Mouse (Mus musculus): Measurements from ENCODE around the gene Med12l. TPM values are rescaled to one million over a fixed set of nuclear protein-coding genes. Genes with fewer than 3 reads are reported as not detected.
A peak's percentile ranks its signal among the peaks of the same experiment; 100 is the strongest.

Gene Med12l
- polyA plus RNA-seq, 1 experiment from 2014 or later, result 3.9 TPM

DNA sequence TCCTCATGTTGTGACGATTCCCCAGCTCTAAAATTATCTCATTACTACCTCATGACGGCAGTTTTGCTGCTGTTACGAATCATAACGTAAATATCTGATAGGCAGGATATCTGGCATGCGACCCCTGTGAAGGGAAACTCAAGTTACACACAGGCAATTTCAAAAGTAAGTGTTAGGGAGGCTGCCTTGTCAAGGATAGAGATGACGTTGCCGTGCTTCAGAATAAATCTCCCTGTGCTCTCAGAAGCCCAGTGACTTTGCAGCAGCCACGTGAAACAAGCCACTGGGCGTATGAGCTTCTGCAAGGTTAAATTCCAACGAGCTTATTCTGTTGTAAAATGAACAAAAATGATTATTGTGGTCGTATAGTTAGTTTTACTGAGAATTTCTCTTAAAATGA lies 73.0 kb downstream of the Med12l start:
- Histone ChIP-seq H3K27me3 (replicated peaks; ENCODE audit: control insufficient read depth, insufficient read depth, low read length) (no peaks in the 10 kb centered on the region), H3K4me3 (ENCODE audit: low read length) (no peak overlapping the region), H3K4me1 (ENCODE audit: control insufficient read depth, insufficient read depth, low read depth, low read length) (no peaks in the 10 kb centered on the region), H3K9me3 (ENCODE audit: control insufficient read depth, low read length) (no peaks in the 10 kb centered on the region), H3K9ac (ENCODE audit: low read depth, low read length) (no peak overlapping the region), H3K27ac (ENCODE audit: low read depth, low read length) (no peak overlapping the region), H3K36me3 (ENCODE audit: control insufficient read depth, insufficient read depth, low read length) (no peaks in the 10 kb centered on the region), H3K4me2 (ENCODE audit: low read length) (no peak overlapping the region)
- 83% methylated on average over 11 of the region's 11 CpGs for WGBS
- no peak for ATAC-seq

DNA sequence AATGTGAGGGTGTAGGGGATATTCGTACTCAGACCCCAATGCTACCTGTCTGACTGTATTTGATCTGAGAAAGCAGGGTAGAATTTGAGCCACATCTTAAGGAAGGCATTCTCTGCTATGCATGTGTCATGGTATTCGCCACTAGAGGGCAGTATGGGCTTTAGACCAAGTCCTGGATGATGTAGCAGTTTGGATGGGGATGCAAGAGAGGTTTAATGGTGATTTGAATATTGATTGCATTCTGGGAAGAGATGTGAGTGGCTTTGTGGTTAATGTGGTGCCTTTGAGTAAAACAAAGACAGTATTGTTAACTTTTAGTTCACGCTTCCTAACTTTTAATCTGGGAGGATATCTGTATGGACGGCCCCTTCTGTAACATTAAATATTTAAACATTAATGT lies 73.7 kb downstream of the Med12l start:
- ATAC-seq, result no peak

DNA sequence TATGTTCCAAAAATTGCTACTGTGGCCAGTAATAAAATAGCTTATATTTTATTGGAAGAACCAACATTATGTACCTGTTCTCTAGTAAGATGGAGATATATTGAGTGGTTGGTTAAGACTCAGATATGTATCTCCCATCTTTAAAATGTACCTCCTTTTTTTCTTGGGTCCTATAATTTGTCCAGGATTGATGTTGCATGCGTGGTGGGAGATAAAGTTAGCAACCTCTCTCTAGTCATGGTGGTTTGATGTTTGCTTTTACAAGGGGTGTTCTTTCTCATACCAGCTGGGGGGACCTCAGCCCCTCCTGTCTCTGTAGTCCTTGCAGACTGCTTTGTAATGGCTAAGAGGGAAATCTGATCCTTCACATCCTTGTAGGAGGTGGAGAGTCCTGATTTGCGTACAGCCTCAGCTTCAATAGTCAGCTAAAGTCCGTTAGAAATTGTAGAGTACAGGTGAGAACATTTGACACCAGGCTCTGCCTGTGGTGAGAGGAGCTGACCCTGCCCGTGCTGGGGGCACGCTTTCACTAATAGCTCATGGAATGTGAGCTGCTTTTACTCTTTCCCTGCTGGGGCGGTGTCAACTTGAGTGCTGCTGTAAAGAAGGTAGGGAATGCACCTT lies 74.8 kb downstream of the Med12l start:
- 28% methylated on average over 6 of the region's 6 CpGs for WGBS

More for the DNA sequence above, 73.7 kb downstream of the Med12l start:
- no peak overlapping the region for H3K27ac ChIP-seq (ENCODE audit: low read depth, low read length)
- H3K9me3 ChIP-seq (ENCODE audit: control insufficient read depth, low read length), result no peaks in the 10 kb centered on the region
- H3K4me1 ChIP-seq (ENCODE audit: control insufficient read depth, insufficient read depth, low read depth, low read length), result no peaks in the 10 kb centered on the region
- no peaks in the 10 kb centered on the region for H3K27me3 ChIP-seq (replicated peaks; ENCODE audit: control insufficient read depth, insufficient read depth, low read length)
- H3K9ac ChIP-seq (ENCODE audit: low read depth, low read length), result no peak overlapping the region
- WGBS, result 29% methylated on average over 4 of the region's 4 CpGs
- 0 out of 2 replicates have a peak, but pooled peaks cover 3% of the 10 kb centered on the region for H3K36me3 ChIP-seq (ENCODE audit: control insufficient read depth, insufficient read depth, low read length)
- H3K4me3 ChIP-seq (ENCODE audit: low read length), result no peak overlapping the region
- no peak overlapping the region for H3K4me2 ChIP-seq (ENCODE audit: low read length)

DNA sequence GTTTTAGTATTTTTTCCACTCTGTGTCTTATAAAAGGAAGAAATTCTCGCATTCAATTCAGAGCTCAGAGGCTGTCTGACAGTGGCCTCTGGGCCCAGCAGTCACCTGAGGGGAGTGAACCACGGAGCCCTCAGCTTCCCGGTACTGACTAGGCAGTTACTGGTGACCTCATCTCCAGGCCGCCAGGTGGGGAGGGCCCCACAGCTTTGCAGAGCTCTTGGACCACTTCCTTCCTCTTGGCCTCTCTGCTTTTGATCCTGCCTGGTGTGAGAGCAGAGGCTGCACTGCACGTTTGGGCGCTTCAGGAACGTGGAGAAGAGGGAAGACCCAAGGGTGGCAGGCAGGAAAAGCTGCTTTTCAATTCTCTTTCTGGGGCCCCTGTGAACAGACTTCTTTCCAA lies 75.3 kb downstream of the Med12l start:
- WGBS, result 31% methylated on average over 7 of the region's 7 CpGs
- Histone ChIP-seq H3K27ac (ENCODE audit: low read depth, low read length) (no peak overlapping the region), H3K4me1 (ENCODE audit: control insufficient read depth, insufficient read depth, low read depth, low read length) (no peaks in the 10 kb centered on the region), H3K4me2 (ENCODE audit: low read length) (no peak overlapping the region), H3K36me3 (ENCODE audit: control insufficient read depth, insufficient read depth, low read length) (0 out of 2 replicates have a peak, but pooled peaks cover 3% of the 10 kb centered on the region), H3K9me3 (ENCODE audit: control insufficient read depth, low read length) (no peaks in the 10 kb centered on the region), H3K27me3 (replicated peaks; ENCODE audit: control insufficient read depth, insufficient read depth, low read length) (no peaks in the 10 kb centered on the region), H3K4me3 (ENCODE audit: low read length) (no peak overlapping the region), H3K9ac (ENCODE audit: low read depth, low read length) (no peak overlapping the region)
- peak; percentile 57; the same call in 1 of the 2 replicates for ATAC-seq

More for the DNA sequence above, 74.8 kb downstream of the Med12l start:
- Histone ChIP-seq H3K4me2 (ENCODE audit: low read length) (no peak overlapping the region), H3K9ac (ENCODE audit: low read depth, low read length) (no peak overlapping the region), H3K9me3 (ENCODE audit: control insufficient read depth, low read length) (no peaks in the 10 kb centered on the region), H3K4me1 (ENCODE audit: control insufficient read depth, insufficient read depth, low read depth, low read length) (no peaks in the 10 kb centered on the region), H3K27me3 (replicated peaks; ENCODE audit: control insufficient read depth, insufficient read depth, low read length) (no peaks in the 10 kb centered on the region), H3K4me3 (ENCODE audit: low read length) (no peak overlapping the region), H3K36me3 (ENCODE audit: control insufficient read depth, insufficient read depth, low read length) (0 out of 2 replicates have a peak, but pooled peaks cover 3% of the 10 kb centered on the region), H3K27ac (ENCODE audit: low read depth, low read length) (no peak overlapping the region)
- 0 out of 2 replicates have a peak, but pooled peaks have one; percentile 14 for ATAC-seq

DNA sequence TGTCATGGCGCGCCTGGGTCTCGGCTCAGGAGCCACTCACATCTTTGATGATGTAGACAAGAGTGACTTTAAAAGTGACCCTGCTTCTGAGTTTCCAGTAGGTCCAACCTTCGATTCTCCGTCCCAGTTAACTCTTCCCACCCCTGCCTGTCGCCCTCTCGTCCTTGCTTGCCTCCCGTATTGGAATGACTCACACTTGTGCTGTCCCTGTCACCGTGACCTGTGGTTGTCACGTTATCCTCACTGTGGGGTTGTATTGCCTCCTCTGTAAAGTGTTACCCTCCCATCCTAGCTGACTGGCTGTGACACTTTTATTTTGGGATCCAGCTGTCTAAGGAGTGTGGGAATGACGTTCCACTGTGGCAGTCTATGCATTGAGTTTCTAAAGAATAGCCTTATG lies 87.1 kb downstream of the Med12l start:
- WGBS, result 79% methylated on average over 11 of the region's 11 CpGs
- Histone ChIP-seq H3K27me3 (replicated peaks; ENCODE audit: control insufficient read depth, insufficient read depth, low read length) (no peaks in the 10 kb centered on the region), H3K27ac (ENCODE audit: low read depth, low read length) (no peak overlapping the region), H3K9ac (ENCODE audit: low read depth, low read length) (no peak overlapping the region), H3K4me1 (ENCODE audit: control insufficient read depth, insufficient read depth, low read depth, low read length) (no peaks in the 10 kb centered on the region), H3K4me2 (ENCODE audit: low read length) (no peak overlapping the region), H3K4me3 (ENCODE audit: low read length) (no peak overlapping the region), H3K36me3 (ENCODE audit: control insufficient read depth, insufficient read depth, low read length) (no peaks in the 10 kb centered on the region), H3K9me3 (ENCODE audit: control insufficient read depth, low read length) (no peaks in the 10 kb centered on the region)
- ATAC-seq, result no peak

DNA sequence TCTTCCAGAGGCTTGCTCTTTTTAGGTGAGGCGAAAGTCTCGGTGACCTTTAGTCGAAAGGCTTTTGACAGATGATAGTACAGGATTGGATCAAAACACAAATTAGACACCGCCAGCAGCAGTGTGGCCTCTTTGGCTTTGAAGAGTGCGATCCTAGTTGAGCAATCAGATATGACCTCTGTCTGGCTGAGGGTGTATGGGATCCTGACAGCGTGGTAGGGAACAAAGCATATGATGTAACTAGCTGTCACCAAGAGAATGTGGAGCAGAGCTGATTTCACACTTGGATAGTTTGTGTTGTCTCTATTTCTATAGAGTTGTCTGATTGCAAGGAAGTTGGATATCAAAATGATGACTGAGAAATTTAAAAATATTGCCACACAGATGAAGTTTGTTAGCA lies 91.8 kb downstream of the Med12l start:
- no peak for ATAC-seq
- 62% methylated on average over 6 of the region's 6 CpGs for WGBS
- H3K36me3 ChIP-seq (ENCODE audit: control insufficient read depth, insufficient read depth, low read length), result no peaks in the 10 kb centered on the region
- H3K4me2 ChIP-seq (ENCODE audit: low read length), result no peak overlapping the region
- no peak overlapping the region for H3K27ac ChIP-seq (ENCODE audit: low read depth, low read length)
- H3K9ac ChIP-seq (ENCODE audit: low read depth, low read length), result no peak overlapping the region
- H3K9me3 ChIP-seq (ENCODE audit: control insufficient read depth, low read length), result no peaks in the 10 kb centered on the region
- H3K4me3 ChIP-seq (ENCODE audit: low read length), result no peak overlapping the region
- H3K27me3 ChIP-seq (replicated peaks; ENCODE audit: control insufficient read depth, insufficient read depth, low read length), result no peaks in the 10 kb centered on the region
- no peaks in the 10 kb centered on the region for H3K4me1 ChIP-seq (ENCODE audit: control insufficient read depth, insufficient read depth, low read depth, low read length)

DNA sequence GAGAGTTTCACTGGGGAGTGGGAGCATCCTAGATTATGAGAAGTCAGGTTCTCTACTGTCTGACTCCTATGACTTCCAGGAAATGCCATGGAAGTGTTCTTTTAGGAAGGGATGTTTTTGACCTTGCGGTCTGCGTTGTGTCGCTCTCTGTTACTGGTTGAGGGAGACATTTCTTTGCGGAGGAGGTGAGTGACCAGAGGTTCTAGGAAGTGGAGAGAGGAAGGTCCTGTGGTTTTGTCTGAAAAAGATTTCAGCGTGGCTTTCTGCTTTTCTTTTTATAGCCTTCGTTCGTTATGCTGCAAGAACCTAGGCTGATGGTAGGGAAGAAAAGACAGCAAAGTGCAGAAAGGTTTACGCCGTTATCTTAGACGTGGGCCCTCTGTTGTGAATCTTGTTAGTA lies 92.9 kb downstream of the Med12l start:
- H3K27ac ChIP-seq (ENCODE audit: low read depth, low read length), result no peak overlapping the region
- ATAC-seq, result no peak
- no peak overlapping the region for H3K4me2 ChIP-seq (ENCODE audit: low read length)
- H3K36me3 ChIP-seq (ENCODE audit: control insufficient read depth, insufficient read depth, low read length), result no peaks in the 10 kb centered on the region
- 87% methylated on average over 10 of the region's 10 CpGs for WGBS
- H3K9me3 ChIP-seq (ENCODE audit: control insufficient read depth, low read length), result no peaks in the 10 kb centered on the region
- H3K4me1 ChIP-seq (ENCODE audit: control insufficient read depth, insufficient read depth, low read depth, low read length), result no peaks in the 10 kb centered on the region
- no peak overlapping the region for H3K9ac ChIP-seq (ENCODE audit: low read depth, low read length)
- no peaks in the 10 kb centered on the region for H3K27me3 ChIP-seq (replicated peaks; ENCODE audit: control insufficient read depth, insufficient read depth, low read length)
- no peak overlapping the region for H3K4me3 ChIP-seq (ENCODE audit: low read length)

DNA sequence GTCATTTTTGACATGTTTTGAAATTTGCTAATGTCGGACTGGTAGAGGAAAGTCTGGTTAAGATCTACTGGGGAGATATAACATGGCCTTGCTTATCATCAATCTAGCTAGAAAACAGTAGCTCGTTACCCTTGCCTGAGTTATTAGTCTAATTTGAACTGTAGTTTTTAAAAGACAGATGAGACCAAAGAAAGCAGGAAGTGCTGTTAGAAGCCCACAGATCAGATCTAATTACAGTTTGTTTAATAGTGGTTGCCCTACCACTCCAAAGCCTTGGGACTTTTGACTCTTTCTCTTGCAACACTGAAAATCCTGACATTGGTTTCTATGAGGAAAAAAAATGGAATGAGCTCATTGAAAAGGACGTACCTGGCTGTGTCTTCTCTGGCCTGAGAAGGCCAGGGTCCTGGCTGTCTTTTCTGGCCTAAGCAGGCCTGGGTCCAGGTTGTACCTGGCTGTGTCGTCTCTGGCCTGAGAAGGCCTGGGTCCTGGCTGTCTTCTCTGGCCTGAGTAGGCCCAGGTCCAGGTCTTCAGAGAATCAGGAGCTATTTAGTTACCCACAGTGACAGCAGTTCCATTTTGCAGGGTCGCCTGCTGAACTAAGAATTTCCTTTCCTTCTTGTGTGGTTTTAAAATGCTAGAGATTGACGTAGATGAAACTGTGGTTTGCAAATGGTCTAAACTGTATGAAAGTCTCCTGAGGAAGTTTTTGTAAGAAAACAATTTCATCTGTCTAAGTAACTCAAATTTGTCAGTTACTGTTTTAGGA lies 95.8 kb downstream of the Med12l start, which contains the start of gene Gpr171:
Gpr171 (minus strand) TSS at position 604 of the 769 bp plus-strand sequence.
- Histone ChIP-seq H3K27me3 (replicated peaks; ENCODE audit: control insufficient read depth, insufficient read depth, low read length) (no peaks in the 10 kb centered on the region), H3K36me3 (ENCODE audit: control insufficient read depth, insufficient read depth, low read length) (no peaks in the 10 kb centered on the region), H3K9me3 (ENCODE audit: control insufficient read depth, low read length) (no peaks in the 10 kb centered on the region), H3K27ac (ENCODE audit: low read depth, low read length) (no peak within 1 kb of the TSS), H3K4me2 (ENCODE audit: low read length) (no peak within 1 kb of the TSS), H3K9ac (ENCODE audit: low read depth, low read length) (no peak within 1 kb of the TSS), H3K4me3 (ENCODE audit: low read length) (no peak within 1 kb of the TSS), H3K4me1 (ENCODE audit: control insufficient read depth, insufficient read depth, low read depth, low read length) (no peaks in the 10 kb centered on the region)
- no peak for ATAC-seq
- 87% methylated on average over 6 of the region's 6 CpGs for WGBS

DNA sequence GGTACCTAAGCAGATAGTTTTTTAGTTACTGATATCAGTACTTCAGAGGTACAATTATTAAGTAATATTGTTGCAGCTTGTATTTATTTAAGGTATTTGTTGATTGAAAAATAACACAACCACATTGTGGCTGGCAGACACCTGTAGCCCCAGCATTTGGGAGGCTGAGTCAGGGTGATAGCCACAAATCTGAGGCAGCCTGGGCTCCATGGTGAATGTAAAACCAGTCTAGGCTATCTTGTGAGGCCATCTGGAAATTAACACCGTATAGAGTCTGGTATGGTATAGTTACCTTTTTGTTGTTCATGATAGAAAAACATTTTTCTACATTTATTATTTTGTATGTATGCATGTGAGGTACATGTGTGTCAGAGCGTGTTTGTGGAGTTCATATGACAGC lies 96.5 kb downstream of the Med12l start:
- Histone ChIP-seq H3K27ac (ENCODE audit: low read depth, low read length) (no peak overlapping the region), H3K9ac (ENCODE audit: low read depth, low read length) (no peak overlapping the region), H3K4me1 (ENCODE audit: control insufficient read depth, insufficient read depth, low read depth, low read length) (no peaks in the 10 kb centered on the region), H3K36me3 (ENCODE audit: control insufficient read depth, insufficient read depth, low read length) (no peaks in the 10 kb centered on the region), H3K27me3 (replicated peaks; ENCODE audit: control insufficient read depth, insufficient read depth, low read length) (no peaks in the 10 kb centered on the region), H3K4me2 (ENCODE audit: low read length) (no peak overlapping the region), H3K9me3 (ENCODE audit: control insufficient read depth, low read length) (no peaks in the 10 kb centered on the region), H3K4me3 (ENCODE audit: low read length) (no peak overlapping the region)
- no peak for ATAC-seq
- 97% methylated on average over 2 of the region's 2 CpGs for WGBS

Measured in hindbrain, embryonic 16.5 days (tissue).